ENCODE assay signal across 9 mouse cellular contexts in the genomic region with DNA sequence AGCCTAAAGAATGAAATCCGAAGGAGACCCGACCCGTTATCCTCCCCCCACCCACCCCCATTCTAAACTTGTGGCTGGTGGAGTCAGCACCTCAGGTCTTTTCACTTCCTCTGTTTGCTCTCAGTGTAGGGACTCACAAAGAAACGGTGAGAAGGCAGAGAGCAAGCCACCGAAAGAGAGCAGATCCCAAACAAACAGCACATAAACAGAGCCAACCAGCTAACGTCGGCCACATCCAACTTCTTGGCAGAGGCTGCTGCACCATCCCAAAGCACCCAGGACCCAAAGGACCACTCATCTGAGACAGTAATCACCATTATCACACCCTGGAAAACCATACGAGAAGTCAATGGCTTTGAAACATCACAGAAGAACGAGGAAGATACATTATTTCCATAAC. TPM values are rescaled to one million over a fixed set of nuclear protein-coding genes. Genes with fewer than 3 reads are reported as not detected.
DNase-seq lines count a peak whose midpoint lies in the region; ATAC-seq and TF ChIP-seq lines count a peak whose summit lies in the region.
"Had no signal": no experiment of that assay in that cellular context is flagged by ENCODE, and none has a peak within 500 bp of the region (broad histone marks: within the 10 kb centered on the region; RNA-seq: fewer than 3 reads in every experiment).

No protein-coding gene starts in this region.

- no peak for ATAC-seq in forebrain, embryonic 14.5 days
- no peak for ATAC-seq in liver, embryonic 16.5 days (ENCODE audit: low read depth)

- no peaks in the 10 kb centered on the region for H3K9me3 ChIP-seq in forebrain, embryonic 14.5 days (replicated peaks; ENCODE audit: control insufficient read depth, low read length)
- no peaks in the 10 kb centered on the region for H3K9me3 ChIP-seq in liver, embryonic 16.5 days (replicated peaks; ENCODE audit: control insufficient read depth, low read length)

- peaks cover 15% of the 10 kb centered on the region for H3K4me1 ChIP-seq in forebrain, embryonic 14.5 days (ENCODE audit: control insufficient read depth, insufficient read depth, low read length)
- peaks cover 27% of the 10 kb centered on the region for H3K4me1 ChIP-seq in liver, embryonic 16.5 days (ENCODE audit: control insufficient read depth, low read depth, low read length)

- peaks cover 25% of the 10 kb centered on the region for H3K36me3 ChIP-seq in forebrain, embryonic 14.5 days (ENCODE audit: control insufficient read depth, insufficient read depth, low read length)
- peaks cover 5% of the 10 kb centered on the region for H3K36me3 ChIP-seq in liver, embryonic 16.5 days (ENCODE audit: control insufficient read depth, insufficient read depth)

- peak overlapping the region; percentile 93 for H3K27ac ChIP-seq in gastrocnemius, adult 2 months
- 0 out of 2 replicates have a peak overlapping the region, but pooled peaks have one; percentile 94 for H3K27ac ChIP-seq in forebrain, embryonic 14.5 days (ENCODE audit: low read depth, low read length)
- H3K27ac ChIP-seq in liver, embryonic 16.5 days (ENCODE audit: low read length) = 0 out of 2 replicates have a peak overlapping the region, but pooled peaks have one; percentile 6

- 35% methylated on average over 9 of the region's 9 CpGs for WGBS in forebrain, embryonic 14.5 days
- 5% methylated on average over 9 of the region's 9 CpGs for WGBS in liver, embryonic 16.5 days (ENCODE audit: insufficient replicate concordance)

- no peak for TF ChIP-seq CTCF in gastrocnemius, adult 2 months (IDR thresholded peaks at IDR 0.05)

- no peaks in the 10 kb centered on the region for H3K27me3 ChIP-seq in forebrain, embryonic 14.5 days (replicated peaks; ENCODE audit: control insufficient read depth, insufficient read depth, low read length)
- no peaks in the 10 kb centered on the region for H3K27me3 ChIP-seq in liver, embryonic 16.5 days (ENCODE audit: control insufficient read depth, insufficient read depth, low read depth, low read length)

- peak overlapping the region; percentile 66 for H3K4me2 ChIP-seq in forebrain, embryonic 14.5 days (ENCODE audit: low read length)
- peak overlapping the region; percentile 98 for H3K4me2 ChIP-seq in liver, embryonic 16.5 days (ENCODE audit: low read depth, low read length)

- no peak for DNase-seq in gastrocnemius, adult 2 months
- no peak for DNase-seq in gastrocnemius, adult 8-10 months (ENCODE audit: low spot score in 2 of 2)
- DNase-seq in A20 (ENCODE audit: low read depth, low spot score) = peak; percentile 80
- DNase-seq in forebrain, embryonic 14.5 days (ENCODE audit: low spot score) = no peak
- DNase-seq in adrenal gland, postnatal 14 days = no peak
- no peak for DNase-seq in frontal cortex, postnatal 10 days (ENCODE audit: low spot score in 2 of 2)
- no peak for DNase-seq in left cerebral cortex, postnatal 25 days (ENCODE audit: low spot score in 2 of 2)

- peak overlapping the region; percentile 75 for H3K9ac ChIP-seq in forebrain, embryonic 14.5 days (ENCODE audit: low read length)
- peak overlapping the region; percentile 90 for H3K9ac ChIP-seq in liver, embryonic 16.5 days (ENCODE audit: low read depth, low read length)

- peak overlapping the region; percentile 97 for H3K4me3 ChIP-seq in gastrocnemius, adult 2 months
- peak overlapping the region; percentile 69 for H3K4me3 ChIP-seq in forebrain, embryonic 14.5 days (ENCODE audit: low read depth, low read length)
- H3K4me3 ChIP-seq in liver, embryonic 16.5 days (ENCODE audit: low read depth, low read length) = peak overlapping the region; percentile 85

- intact Hi-C loops in gastrocnemius, adult 2 months (cut with DNase I) = no loop called here
- intact Hi-C loops in left cerebral cortex, postnatal 25 days (cut with DNase I) = no loop called here

RNA-seq across cellular contexts. Expression of gene Pip4k2b, which starts 1.1 kb away (rescaled TPM):
- 10 to 100 TPM; 59.3 to 66.2 TPM for total RNA-seq in gastrocnemius, adult 2 months (2021)
- total RNA-seq in gastrocnemius, adult 8-10 months (2022) = 10 to 100 TPM; 68.1 to 81.6 (median 73.1) TPM
- 6.0 and 6.9 TPM in 2 replicates for polyA plus RNA-seq in forebrain, embryonic 14.5 days (2014; fragmentation: Nextera tagmentation; extraction: Ambion mirVana)
- 0.35 and 0.65 TPM in 2 replicates for polyA plus RNA-seq in liver, embryonic 16.5 days (2015; fragmentation: Nextera tagmentation; extraction: Ambion mirVana)
- 24.8 and 34.7 TPM in 2 replicates for total RNA-seq in adrenal gland, postnatal 14 days (2021)
- 100 to 1,000 TPM; 111 to 118 TPM for total RNA-seq in left cerebral cortex, postnatal 25 days (2021)

RNA-seq across cellular contexts. Expression of gene Cwc25, which starts 22.9 kb away (rescaled TPM):
- total RNA-seq in gastrocnemius, adult 2 months (2021) = 1 to 10 TPM; 6.2 to 6.5 TPM
- total RNA-seq in gastrocnemius, adult 8-10 months (2022) = 1 to 10 TPM; 3.2 to 5.9 (median 4.7) TPM
- polyA plus RNA-seq in forebrain, embryonic 14.5 days (2014; fragmentation: Nextera tagmentation; extraction: Ambion mirVana) = 9.9 and 11.1 TPM in 2 replicates
- polyA plus RNA-seq in liver, embryonic 16.5 days (2015; fragmentation: Nextera tagmentation; extraction: Ambion mirVana) = 5.4 and 6.0 TPM in 2 replicates
- total RNA-seq in adrenal gland, postnatal 14 days (2021) = 17.6 and 18.7 TPM in 2 replicates
- 10 to 100 TPM; 18.7 to 20.2 TPM for total RNA-seq in left cerebral cortex, postnatal 25 days (2021)

RNA-seq across cellular contexts. Expression of gene 1700001P01Rik, which starts 32.3 kb away (rescaled TPM):
- total RNA-seq in gastrocnemius, adult 2 months (2021) = under 1 TPM; 0.39 to 0.56 TPM
- not detected for total RNA-seq in gastrocnemius, adult 8-10 months (2022)
- polyA plus RNA-seq in forebrain, embryonic 14.5 days (2014; fragmentation: Nextera tagmentation; extraction: Ambion mirVana) = 0.50 TPM in 1 of 2 replicates, not detected in the other
- polyA plus RNA-seq in liver, embryonic 16.5 days (2015; fragmentation: Nextera tagmentation; extraction: Ambion mirVana) = not detected in 2 replicates
- total RNA-seq in adrenal gland, postnatal 14 days (2021) = not detected in 2 replicates
- under 1 TPM; 0.62 to 0.78 TPM for total RNA-seq in left cerebral cortex, postnatal 25 days (2021)
- total RNA-seq: heart, adult 18-20 months had no signal

RNA-seq across cellular contexts. Expression of gene Rpl23, which starts 38.8 kb away (rescaled TPM):
- 100 to 1,000 TPM; 385 to 521 TPM for total RNA-seq in gastrocnemius, adult 2 months (2021)
- 100 to 1,000 TPM; 371 to 534 (median 431) TPM for total RNA-seq in gastrocnemius, adult 8-10 months (2022)
- 348 and 451 TPM in 2 replicates for polyA plus RNA-seq in forebrain, embryonic 14.5 days (2014; fragmentation: Nextera tagmentation; extraction: Ambion mirVana)
- polyA plus RNA-seq in liver, embryonic 16.5 days (2015; fragmentation: Nextera tagmentation; extraction: Ambion mirVana) = 232 and 261 TPM in 2 replicates
- 809 and 980 TPM in 2 replicates for total RNA-seq in adrenal gland, postnatal 14 days (2021)
- total RNA-seq in left cerebral cortex, postnatal 25 days (2021) = 100 to 1,000 TPM; 340 to 351 TPM

RNA-seq across cellular contexts. Expression of gene Psmb3, which starts 40.2 kb away (rescaled TPM):
- 100 to 1,000 TPM; 141 to 159 TPM for total RNA-seq in gastrocnemius, adult 2 months (2021)
- 100 to 1,000 TPM; 164 to 175 (median 171) TPM for total RNA-seq in gastrocnemius, adult 8-10 months (2022)
- 530 and 674 TPM in 2 replicates for polyA plus RNA-seq in forebrain, embryonic 14.5 days (2014; fragmentation: Nextera tagmentation; extraction: Ambion mirVana)
- 200 and 219 TPM in 2 replicates for polyA plus RNA-seq in liver, embryonic 16.5 days (2015; fragmentation: Nextera tagmentation; extraction: Ambion mirVana)
- 216 and 225 TPM in 2 replicates for total RNA-seq in adrenal gland, postnatal 14 days (2021)
- 100 to 1,000 TPM; 119 to 124 TPM for total RNA-seq in left cerebral cortex, postnatal 25 days (2021)

Comparison
In these comparisons a context has a peak if more than half of its experiments do, and no peak if none do; other contexts are left out.
1. H3K27ac ChIP-seq: peak in every context shown above with its lines; median percentile 94 in forebrain, embryonic 14.5 days; 93 in gastrocnemius, adult 2 months; 6 in liver, embryonic 16.5 days.